Mouse (Mus musculus): ENCODE data around the gene Tyms.
A peak's percentile ranks its signal among the peaks of the same experiment; 100 is the strongest.
"Not testable (repeated sequence)": the region's sequence is repeated elsewhere in the genome, so short reads cannot be mapped to it uniquely, and the experiment has no call there.

Tyms gene

GRCm38 (mm10) chr5:30103340-30103739 is 29.9 kb upstream of the Tyms start:
- no peak for DNase-seq (ENCODE audit: extremely low read depth, low read depth)

GRCm38 (mm10) chr5:30098260-30098659 is 24.8 kb upstream of the Tyms start:
- no peak for DNase-seq (ENCODE audit: extremely low read depth, low read depth)

GRCm38 (mm10) chr5:30095731-30096130 is 22.3 kb upstream of the Tyms start:
- no peak for DNase-seq (ENCODE audit: extremely low read depth, low read depth)

- no peak for DNase-seq (ENCODE audit: extremely low read depth, low read depth)
Measured at GRCm38 (mm10) chr5:30094399-30094798, 21.0 kb upstream of the Tyms start.

GRCm38 (mm10) chr5:30092701-30093100 is 19.3 kb upstream of the Tyms start:
- no peak for DNase-seq (ENCODE audit: extremely low read depth, low read depth)

- DNase-seq (ENCODE audit: extremely low read depth, low read depth): no peak
Measured at GRCm38 (mm10) chr5:30072377-30072776, 1.0 kb downstream of the Tyms start.

GRCm38 (mm10) chr5:30071677-30072076 is 1.7 kb downstream of the Tyms start:
- DNase-seq (ENCODE audit: extremely low read depth, low read depth): no peak

- no peak for DNase-seq (ENCODE audit: extremely low read depth, low read depth)
Measured at GRCm38 (mm10) chr5:30067726-30068125, 5.7 kb downstream of the Tyms start.

GRCm38 (mm10) chr5:30059607-30060006 is 13.8 kb downstream of the Tyms start:
- not testable (repeated sequence) for DNase-seq (ENCODE audit: extremely low read depth, low read depth)

GRCm38 (mm10) chr5:30058216-30058731 is 15.1 kb downstream of the Tyms start:
- DNase-seq (ENCODE audit: extremely low read depth, low read depth): no peak

GRCm38 (mm10) chr5:30039841-30040240 is 33.6 kb downstream of the Tyms start:
- DNase-seq (ENCODE audit: extremely low read depth, low read depth): peak; percentile 33

GRCm38 (mm10) chr5:30039324-30039723 is 34.1 kb downstream of the Tyms start:
- not testable (repeated sequence) for DNase-seq (ENCODE audit: extremely low read depth, low read depth)

- DNase-seq (ENCODE audit: extremely low read depth, low read depth): not testable (repeated sequence)
Measured at GRCm38 (mm10) chr5:30037111-30037510, 36.3 kb downstream of the Tyms start.

GRCm38 (mm10) chr5:30035862-30036261 is 37.6 kb downstream of the Tyms start:
- DNase-seq (ENCODE audit: extremely low read depth, low read depth): peak; percentile 76

GRCm38 (mm10) chr5:30014580-30014979 is 58.8 kb downstream of the Tyms start:
- peak; percentile 77 for DNase-seq (ENCODE audit: extremely low read depth, low read depth)

GRCm38 (mm10) chr5:30012726-30013503 is 60.5 kb downstream of the Tyms start, which contains the start of gene Il6:
Il6 (plus strand) TSS chr5:30013114.
- DNase-seq (ENCODE audit: extremely low read depth, low read depth): peak; percentile 91

All from MEL-GATA-1-ER (cell line).